Mouse (Mus musculus): ENCODE data around the gene Orai3. TPM values are rescaled to one million over a fixed set of nuclear protein-coding genes. Genes with fewer than 3 reads are reported as not detected.

Gene Orai3
- total RNA-seq, 4 experiments from 2014 or later, result 12.2 to 13.6 (median 12.9) TPM

GRCm38 (mm10) chr7:127824176-127824871, 54.7 kb downstream of the Orai3 start, which contains the start of the genes Stx4a and Stx1b:
Stx4a (plus strand) TSS chr7:127824294.
Stx1b (minus strand) TSS chr7:127824549.
- no peak for DNase-seq (ENCODE audit: low spot score in 2 of 2)

Other genes with a start within 250 kb of the Orai3 start
- not detected for gene Tmem265, start 208.4 kb upstream of the Orai3 start, total RNA-seq (2022)
- gene Phkg2, start 196.5 kb upstream of the Orai3 start, total RNA-seq (2022), result 10 to 100 TPM in 1 of 4 experiments, 1 to 10 TPM in 3; 8.0 to 10.6 (median 8.4) TPM
- 1 to 10 TPM; 2.0 to 2.6 (median 2.2) TPM for gene Ccdc189, start 181.2 kb upstream of the Orai3 start, total RNA-seq (2022)
- 10 to 100 TPM; 28.6 to 32.3 (median 30.6) TPM for gene Rnf40, start 181.0 kb upstream of the Orai3 start, total RNA-seq (2022)
- 1 to 10 TPM; 6.8 to 7.8 (median 7.4) TPM for gene Zfp629, start 154.0 kb upstream of the Orai3 start, total RNA-seq (2022)
- gene Bcl7c, start 60.9 kb upstream of the Orai3 start, total RNA-seq (2022), result 10 to 100 TPM; 33.5 to 36.0 (median 34.1) TPM
- 10 to 100 TPM; 15.2 to 20.3 (median 17.1) TPM for gene Ctf1, start 57.1 kb upstream of the Orai3 start, total RNA-seq (2022)
- gene Ctf2, start 37.6 kb upstream of the Orai3 start, total RNA-seq (2022), result not detected
- gene Fbxl19, start 25.3 kb upstream of the Orai3 start, total RNA-seq (2022), result 1 to 10 TPM in 2 of 4 experiments, under 1 TPM in 2; 0.92 to 1.6 (median 1.1) TPM
- 10 to 100 TPM; 16.4 to 22.8 (median 18.6) TPM for gene Setd1a, start 6.9 kb downstream of the Orai3 start, total RNA-seq (2022)
- gene Gm49388, start 15.8 kb downstream of the Orai3 start, total RNA-seq (2022), result 1 to 10 TPM; 1.6 to 2.3 (median 2.1) TPM
- 1 to 10 TPM; 1.5 to 4.2 (median 1.9) TPM for gene Hsd3b7, start 30.8 kb downstream of the Orai3 start, total RNA-seq (2022)
- 10 to 100 TPM; 44.5 to 64.1 (median 50.8) TPM for gene Stx4a, start 54.5 kb downstream of the Orai3 start, total RNA-seq (2022)
- 1 to 10 TPM in 1 of 4 experiments, under 1 TPM in 3; 0.53 to 1.0 (median 0.75) TPM for gene Stx1b, start 54.7 kb downstream of the Orai3 start, total RNA-seq (2022)
- gene Zfp646, start 106.4 kb downstream of the Orai3 start, total RNA-seq (2022), result 10 to 100 TPM; 12.2 to 14.5 (median 14.0) TPM
- gene Zfp668, start 107.0 kb downstream of the Orai3 start, total RNA-seq (2022), result 1 to 10 TPM; 3.1 to 4.6 (median 4.5) TPM
- 1 to 10 TPM; 1.5 to 1.8 (median 1.7) TPM for gene Prss53, start 121.2 kb downstream of the Orai3 start, total RNA-seq (2022)
- not detected for gene Gm21974, start 125.6 kb downstream of the Orai3 start, total RNA-seq (2022)
- gene Vkorc1, start 125.8 kb downstream of the Orai3 start, total RNA-seq (2022), result 1 to 10 TPM; 5.3 to 9.9 (median 8.6) TPM
- 100 to 1,000 TPM; 163 to 190 (median 180) TPM for gene Bckdk, start 134.3 kb downstream of the Orai3 start, total RNA-seq (2022)
- gene Kat8, start 142.7 kb downstream of the Orai3 start, total RNA-seq (2022), result 10 to 100 TPM; 20.8 to 30.8 (median 23.0) TPM
- not detected for gene Prss8, start 160.3 kb downstream of the Orai3 start, total RNA-seq (2022)
- 1 to 10 TPM; 5.7 to 8.9 (median 7.9) TPM for gene Prss36, start 176.9 kb downstream of the Orai3 start, total RNA-seq (2022)
- 10 to 100 TPM; 52.0 to 94.3 (median 70.5) TPM for gene Fus, start 197.6 kb downstream of the Orai3 start, total RNA-seq (2022)
- gene Pycard, start 224.1 kb downstream of the Orai3 start, total RNA-seq (2022), result under 1 TPM in 3 of 4 experiments, not detected in 1; 0.21 to 0.75 (median 0.43) TPM
- gene Trim72, start 234.1 kb downstream of the Orai3 start, total RNA-seq (2022), result 100 to 1,000 TPM; 204 to 246 (median 223) TPM

Data from gastrocnemius, adult 8-10 months (tissue).